Mouse (Mus musculus) kidney, adult 11 months (tissue): ENCODE data around the gene Mtg1.

Experiments used
- DNase-seq: peaks from one replicate; pipeline ENCODE4 v3.0.0; 2022

The Mtg1 gene

DNA sequence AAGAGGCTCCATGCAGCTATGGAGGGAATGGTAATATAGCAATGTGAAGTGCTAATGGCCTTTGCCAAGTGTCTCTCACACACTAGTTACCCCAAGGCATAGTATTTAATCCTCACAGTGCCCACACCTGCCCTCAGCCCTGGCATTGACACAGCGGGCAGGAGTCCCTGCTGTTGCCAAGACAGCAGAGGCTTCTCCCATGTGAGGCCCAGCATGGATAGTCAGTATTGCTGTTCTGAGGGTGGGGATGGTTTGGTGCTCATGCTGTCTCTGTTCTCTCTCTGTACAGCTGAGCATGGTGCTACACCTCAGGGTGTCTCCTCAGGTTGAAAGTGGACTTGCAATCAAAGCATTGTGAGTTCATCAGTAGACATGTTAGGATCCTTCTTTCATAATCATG is 53.1 kb downstream of the Mtg1 start:
- no peak for DNase-seq

DNA sequence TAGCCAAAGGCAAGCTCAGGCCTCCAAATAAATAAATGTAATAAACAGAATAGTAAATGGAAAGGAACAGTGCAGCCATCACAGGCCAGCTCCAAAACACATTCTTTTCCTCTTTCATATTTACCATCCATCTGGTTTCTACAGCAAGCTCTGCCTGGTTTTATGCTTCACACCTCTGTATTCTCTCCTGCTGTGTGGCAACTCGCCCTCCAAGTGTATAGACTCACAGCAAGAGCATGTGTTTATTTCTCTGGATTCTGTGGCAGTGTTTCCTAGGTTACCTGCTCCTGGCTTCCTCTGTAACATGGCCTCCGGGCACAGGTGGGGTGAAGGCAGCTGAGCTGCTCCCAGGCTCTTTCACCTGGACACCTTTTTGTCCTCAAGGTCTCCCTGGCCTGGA is 55.1 kb downstream of the Mtg1 start:
- no peak for DNase-seq

DNA sequence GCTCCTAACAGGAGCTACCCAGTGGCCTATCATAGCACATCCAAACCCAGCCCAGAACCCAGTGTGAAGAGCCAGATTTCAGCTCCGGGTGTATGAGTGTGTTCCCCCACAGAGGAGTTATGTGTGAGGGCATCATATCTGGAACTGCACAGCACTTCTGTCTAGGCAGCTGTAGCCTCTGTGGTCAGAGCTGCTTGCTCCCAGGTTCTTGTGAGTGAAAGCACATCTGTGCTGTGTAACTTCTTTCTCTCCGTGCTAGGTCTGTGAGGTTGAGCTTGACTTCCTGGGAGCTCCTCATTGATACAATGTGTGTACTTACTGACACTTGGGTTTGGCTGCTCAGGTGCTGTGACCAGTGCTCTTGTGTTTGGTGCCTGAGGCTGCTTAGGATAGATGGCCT is 55.5 kb downstream of the Mtg1 start:
- no peak for DNase-seq

DNA sequence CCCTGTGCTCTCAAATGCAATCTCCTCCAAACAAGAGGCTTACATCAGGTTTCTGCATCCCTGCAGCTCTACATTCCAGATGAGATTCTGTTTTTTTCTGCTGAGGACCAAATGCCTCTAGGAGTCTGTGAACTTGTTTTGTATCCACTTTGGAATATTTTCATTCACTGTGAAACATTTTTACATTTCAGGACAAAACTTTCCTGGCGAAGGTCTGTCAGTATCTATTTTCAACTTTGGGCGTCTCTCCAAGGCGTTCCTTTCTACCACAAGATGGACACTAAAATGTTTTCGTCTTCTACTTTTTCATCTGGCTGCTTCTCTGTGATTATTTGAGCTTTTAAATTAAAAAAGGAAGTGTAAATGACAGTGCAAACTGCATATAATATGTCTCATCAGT is 56.7 kb downstream of the Mtg1 start:
- no peak for DNase-seq

DNA sequence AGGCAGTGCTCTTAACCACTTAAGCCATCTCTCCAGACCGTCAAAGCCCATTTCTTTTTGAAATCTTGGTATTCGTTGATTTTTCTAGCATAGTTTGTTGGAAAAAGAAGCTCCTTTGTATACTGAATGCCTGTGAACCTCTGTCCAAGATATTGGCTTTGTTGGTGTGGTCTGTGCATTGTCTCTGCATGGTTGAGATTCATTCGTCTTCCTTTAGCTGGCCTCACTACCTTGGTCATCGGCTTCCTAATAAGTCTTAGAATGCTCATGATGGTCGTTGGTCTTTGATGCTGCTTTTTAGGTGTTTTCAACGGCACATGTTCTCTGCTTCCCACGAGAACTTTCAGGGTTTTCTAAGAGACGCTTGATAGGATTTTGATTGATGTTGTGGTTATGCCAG is 58.6 kb downstream of the Mtg1 start:
- no peak for DNase-seq
